Mouse (Mus musculus) midbrain, embryonic 14.5 days (tissue): ENCODE measurements around the gene Tmem88. TPM values are rescaled to one million over a fixed set of nuclear protein-coding genes. Genes with fewer than 3 reads are reported as not detected.

Experiments used
- ATAC-seq: fragments of 200-750 bp; cut with Nextera tagmentation; 2 replicates; pipeline ENCODE4 v1.8.0; 2017; ENCODE audit warnings: moderate number of reproducible peaks, moderate library complexity; ENCODE audit not compliant: low FRiP score, low TSS enrichment
- DNase-seq: peaks from one replicate; pipeline ENCODE4 v3.0.0-alpha.2; 2015
- H3K27ac ChIP-seq: fragments of 300-500 bp; sonication (generic); replicated peaks from 2 replicates; pipeline ENCODE4 v1.5.1; 2014; ENCODE audit warnings: mild to moderate bottlenecking, low read depth, low read length, moderate library complexity
- H3K27me3 ChIP-seq: fragments of 300-500 bp; sonication (generic); 2 replicates; pipeline ENCODE4 v1.6.1; 2014; ENCODE audit warnings: low read length, control low read depth, mixed read lengths; ENCODE audit not compliant: control insufficient read depth, insufficient read depth
- H3K36me3 ChIP-seq: fragments of 300-500 bp; sonication (generic); 2 replicates; pipeline ENCODE4 v1.6.1; 2014; ENCODE audit warnings: low read length, control low read depth; ENCODE audit not compliant: control insufficient read depth, insufficient read depth
- H3K4me1 ChIP-seq: fragments of 300-500 bp; sonication (generic); 2 replicates; pipeline ENCODE4 v1.6.1; 2014; ENCODE audit warnings: mild to moderate bottlenecking, antibody characterized with exemption, low read length, control low read depth; ENCODE audit not compliant: control insufficient read depth, insufficient read depth
- H3K4me2 ChIP-seq: fragments of 300-500 bp; sonication (generic); 2 replicates; pipeline ENCODE4 v1.6.1; 2014; ENCODE audit warnings: mild to moderate bottlenecking, low read length, moderate library complexity
- H3K4me3 ChIP-seq: fragments of 300-500 bp; sonication (generic); replicated peaks from 2 replicates; pipeline ENCODE4 v1.5.1; 2014; ENCODE audit warnings: low read depth, low read length
- H3K9ac ChIP-seq: fragments of 300-500 bp; sonication (generic); replicated peaks from 2 replicates; pipeline ENCODE4 v1.6.1; 2014; ENCODE audit warnings: mild to moderate bottlenecking, low read length, moderate library complexity
- H3K9me3 ChIP-seq: fragments of 300-500 bp; sonication (generic); 2 replicates; pipeline ENCODE4 v1.6.1; 2016; ENCODE audit warnings: low read length, control low read depth, mixed read lengths; ENCODE audit not compliant: control insufficient read depth
- WGBS: fragments of 180-500 bp; shearing (Covaris S2); extraction: QIAGEN DNeasy Blood & Tissue Kit; methylation state at CpG from one replicate; pipeline ENCODE4 v1.1.7; 2014; 5-methylcytosine and 5-hydroxymethylcytosine counted together
- polyA plus RNA-seq: library from polyadenylated mRNA; unstranded; fragments of >200 nt; fragmentation: Nextera tagmentation; extraction: Ambion mirVana; gene quantifications from 2 replicates; pipeline ENCODE4 v1.2.1, GENCODE M21; 2014

Tmem88 gene
- polyA plus RNA-seq, 1 experiment from 2014 or later: 4.9 TPM

DNA sequence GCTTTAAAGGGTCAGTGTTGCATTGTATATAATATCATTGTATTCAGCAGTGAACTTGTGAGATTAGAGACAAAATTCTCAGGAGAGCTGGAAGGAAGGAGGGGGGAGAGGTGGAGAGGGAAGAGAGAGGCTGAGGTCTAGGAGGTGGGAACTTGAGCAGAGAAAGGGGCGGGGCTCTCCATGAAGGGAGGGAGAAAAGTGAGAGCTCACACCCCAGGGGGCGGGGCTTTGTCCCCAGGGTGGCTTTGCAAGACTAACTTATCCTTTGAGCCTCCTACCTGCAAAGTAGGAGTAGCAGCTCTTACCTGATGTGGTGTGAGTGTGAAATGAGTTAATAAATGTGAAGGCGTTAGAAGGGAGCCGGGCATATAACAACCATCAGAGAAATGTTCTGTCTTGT is 30.7 kb upstream of the Tmem88 start:
- H3K4me1 ChIP-seq: no peaks in the 10 kb centered on the region
- ATAC-seq: no peak
- H3K9ac ChIP-seq: no peak overlapping the region
- no peaks in the 10 kb centered on the region for H3K9me3 ChIP-seq
- H3K27me3 ChIP-seq: no peaks in the 10 kb centered on the region
- no peak overlapping the region for H3K4me3 ChIP-seq
- no peak overlapping the region for H3K4me2 ChIP-seq
- no peak overlapping the region for H3K27ac ChIP-seq
- DNase-seq: no peak
- H3K36me3 ChIP-seq: no peaks in the 10 kb centered on the region
- WGBS: 26% methylated on average over 4 of the region's 4 CpGs

DNA sequence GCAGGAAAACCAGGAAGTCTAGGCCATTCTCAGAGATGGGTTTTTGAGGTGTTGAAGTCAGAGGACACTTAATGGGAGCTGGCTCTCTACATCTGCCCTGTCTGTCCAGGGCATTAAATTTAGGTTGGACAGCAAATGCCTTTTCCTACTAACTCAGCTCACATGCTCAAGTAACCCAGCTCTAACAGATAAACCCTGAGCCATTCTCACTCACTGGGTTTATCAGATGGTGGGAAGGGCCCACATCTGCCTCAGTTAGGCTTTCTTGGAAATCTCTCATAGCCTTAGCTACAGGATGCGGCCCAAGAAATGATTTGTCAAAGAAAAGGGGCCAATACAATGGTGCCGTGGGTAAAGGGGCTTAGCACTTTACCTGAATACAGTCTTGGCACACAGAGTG is 28.2 kb upstream of the Tmem88 start:
- Histone ChIP-seq H3K27me3 (peaks cover 18% of the 10 kb centered on the region), H3K4me2 (no peak overlapping the region), H3K9me3 (no peaks in the 10 kb centered on the region), H3K27ac (no peak overlapping the region), H3K36me3 (no peaks in the 10 kb centered on the region), H3K4me1 (no peaks in the 10 kb centered on the region), H3K9ac (no peak overlapping the region), H3K4me3 (no peak overlapping the region)
- WGBS: 71% methylated on average over 2 of the region's 2 CpGs
- DNase-seq (no peak), ATAC-seq (no peak)

DNA sequence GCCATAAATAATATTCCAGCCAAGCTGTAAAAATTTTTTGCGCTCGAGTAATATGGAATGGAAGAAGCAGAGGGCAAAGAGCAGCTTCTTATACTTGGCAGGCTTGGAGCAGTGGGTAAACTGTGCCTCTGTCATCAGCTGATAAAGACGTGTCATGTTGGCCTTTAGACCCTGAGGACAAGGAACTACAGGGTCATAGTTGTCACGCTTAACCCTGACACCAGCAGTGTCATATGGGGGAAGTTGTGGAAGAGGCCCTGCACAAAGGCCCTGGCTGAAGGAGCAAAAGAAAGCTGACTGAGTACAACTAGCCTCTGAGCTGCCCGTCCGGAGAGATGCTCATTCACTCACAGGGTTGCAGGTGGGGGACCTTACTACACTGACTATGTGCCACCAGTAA is 25.9 kb upstream of the Tmem88 start:
- peaks cover 16% of the 10 kb centered on the region for H3K4me1 ChIP-seq
- ATAC-seq (no peak), DNase-seq (no peak)
- no peak overlapping the region for H3K4me3 ChIP-seq
- no peak overlapping the region for H3K4me2 ChIP-seq
- H3K9ac ChIP-seq: no peak overlapping the region
- no peaks in the 10 kb centered on the region for H3K36me3 ChIP-seq
- WGBS: 77% methylated on average over 6 of the region's 6 CpGs
- no peak overlapping the region for H3K27ac ChIP-seq
- H3K27me3 ChIP-seq: peaks cover 23% of the 10 kb centered on the region
- H3K9me3 ChIP-seq: no peaks in the 10 kb centered on the region

DNA sequence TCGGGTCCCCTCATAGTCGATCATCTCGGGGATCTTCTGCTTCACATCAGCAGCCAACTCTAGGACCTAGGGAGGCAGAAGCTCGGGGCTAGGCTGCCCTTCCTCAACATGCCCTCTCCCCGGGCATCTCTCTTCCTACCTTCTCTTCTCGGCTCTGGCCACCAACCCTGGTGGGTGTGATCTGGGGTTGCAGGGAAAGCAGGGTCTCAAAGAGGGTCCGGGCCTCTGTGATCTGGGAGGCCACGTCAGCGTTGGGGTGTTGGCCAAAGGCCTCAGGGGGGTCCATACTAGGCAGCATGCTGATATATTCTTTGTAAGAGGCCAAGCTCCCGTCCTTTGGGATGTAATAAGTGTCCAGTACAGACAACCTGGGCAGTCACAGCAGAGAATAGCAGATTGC is 24.8 kb upstream of the Tmem88 start:
- H3K27ac ChIP-seq: no peak overlapping the region
- no peak overlapping the region for H3K4me2 ChIP-seq
- H3K36me3 ChIP-seq: no peaks in the 10 kb centered on the region
- no peak for DNase-seq
- ATAC-seq: no peak
- no peak overlapping the region for H3K9ac ChIP-seq
- peaks cover 23% of the 10 kb centered on the region for H3K27me3 ChIP-seq
- no peak overlapping the region for H3K4me3 ChIP-seq
- 88% methylated on average over 10 of the region's 10 CpGs for WGBS
- peaks cover 22% of the 10 kb centered on the region for H3K4me1 ChIP-seq
- H3K9me3 ChIP-seq: no peaks in the 10 kb centered on the region

DNA sequence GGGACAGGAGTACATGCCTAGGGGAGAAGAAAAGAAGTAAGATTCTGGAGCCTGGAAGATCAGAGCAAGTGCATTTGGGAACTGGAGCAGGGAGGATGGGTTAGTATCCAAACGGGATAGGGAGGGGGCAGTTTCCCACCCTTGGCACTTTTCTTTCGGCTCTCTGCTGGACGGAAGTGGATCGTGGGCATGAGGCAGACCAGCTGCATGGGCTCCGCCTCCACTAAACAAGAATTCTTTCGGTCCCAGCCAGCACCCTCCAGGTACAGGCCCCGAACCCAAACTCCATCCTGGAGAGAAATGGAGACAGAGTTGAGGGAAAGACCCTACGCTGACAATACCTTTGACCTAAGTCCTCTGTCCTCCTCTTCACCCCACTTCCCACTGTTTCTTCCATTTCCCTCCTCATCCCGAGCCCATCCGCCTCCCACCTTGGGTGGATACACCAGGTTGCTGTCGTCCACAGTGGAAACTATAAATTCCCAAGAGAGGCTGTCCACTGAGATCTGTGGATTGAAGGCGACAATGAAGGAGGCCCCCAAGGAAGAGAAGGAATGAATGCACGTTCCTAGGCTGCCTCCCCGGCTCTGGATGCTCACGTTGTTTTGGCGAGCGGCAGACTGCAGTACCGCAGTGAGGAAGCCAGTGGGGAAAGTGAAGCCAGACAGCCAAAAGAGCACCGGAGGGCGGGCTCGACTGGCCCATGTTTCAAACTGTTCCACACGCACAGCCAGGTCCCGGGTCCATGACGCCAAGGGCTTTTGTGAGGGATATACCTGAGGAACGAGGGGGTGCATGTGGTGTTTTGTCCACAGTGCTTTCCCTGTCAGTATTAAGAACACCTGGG is 23.3 kb upstream of the Tmem88 start:
- Histone ChIP-seq H3K27me3 (peaks cover 23% of the 10 kb centered on the region), H3K4me2 (0 out of 2 replicates have a peak overlapping the region, but pooled peaks have one; percentile 12), H3K36me3 (no peaks in the 10 kb centered on the region), H3K9ac (no peak overlapping the region), H3K27ac (no peak overlapping the region), H3K4me3 (0 out of 2 replicates have a peak overlapping the region, but pooled peaks have one; percentile 2), H3K4me1 (peaks cover 28% of the 10 kb centered on the region), H3K9me3 (no peaks in the 10 kb centered on the region)
- ATAC-seq: no peak
- no peak for DNase-seq
- WGBS: 11% methylated on average over 25 of the region's 25 CpGs

DNA sequence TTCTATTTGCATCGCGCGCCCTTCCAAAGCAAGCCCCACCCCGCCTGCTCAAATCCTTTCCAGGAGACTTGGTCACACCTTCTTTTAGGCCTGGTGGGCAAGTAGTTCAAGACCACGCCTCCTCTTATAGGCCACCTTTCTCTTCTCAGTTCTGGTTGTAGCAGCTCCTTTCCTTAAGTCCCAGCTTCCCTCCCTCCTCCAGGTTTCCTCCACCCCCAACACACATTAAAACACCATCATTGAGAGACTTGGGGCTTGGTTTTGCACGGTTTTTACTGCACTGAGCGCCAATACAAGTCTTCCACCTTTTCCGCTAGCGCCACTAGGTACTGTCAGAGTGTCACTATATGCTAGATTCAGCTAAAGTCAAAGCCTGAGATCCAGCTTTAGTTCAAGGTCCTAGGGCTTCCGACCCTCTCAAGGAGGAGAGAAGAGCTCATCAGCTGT is 22.5 kb upstream of the Tmem88 start:
- Histone ChIP-seq H3K36me3 (no peaks in the 10 kb centered on the region), H3K4me3 (peak overlapping the region; percentile 62), H3K9me3 (no peaks in the 10 kb centered on the region), H3K4me2 (peak overlapping the region; percentile 99), H3K4me1 (peaks cover 28% of the 10 kb centered on the region), H3K9ac (no peak overlapping the region), H3K27me3 (peaks cover 23% of the 10 kb centered on the region), H3K27ac (no peak overlapping the region)
- DNase-seq: no peak
- WGBS: 5% methylated on average over 10 of the region's 10 CpGs
- no peak for ATAC-seq

DNA sequence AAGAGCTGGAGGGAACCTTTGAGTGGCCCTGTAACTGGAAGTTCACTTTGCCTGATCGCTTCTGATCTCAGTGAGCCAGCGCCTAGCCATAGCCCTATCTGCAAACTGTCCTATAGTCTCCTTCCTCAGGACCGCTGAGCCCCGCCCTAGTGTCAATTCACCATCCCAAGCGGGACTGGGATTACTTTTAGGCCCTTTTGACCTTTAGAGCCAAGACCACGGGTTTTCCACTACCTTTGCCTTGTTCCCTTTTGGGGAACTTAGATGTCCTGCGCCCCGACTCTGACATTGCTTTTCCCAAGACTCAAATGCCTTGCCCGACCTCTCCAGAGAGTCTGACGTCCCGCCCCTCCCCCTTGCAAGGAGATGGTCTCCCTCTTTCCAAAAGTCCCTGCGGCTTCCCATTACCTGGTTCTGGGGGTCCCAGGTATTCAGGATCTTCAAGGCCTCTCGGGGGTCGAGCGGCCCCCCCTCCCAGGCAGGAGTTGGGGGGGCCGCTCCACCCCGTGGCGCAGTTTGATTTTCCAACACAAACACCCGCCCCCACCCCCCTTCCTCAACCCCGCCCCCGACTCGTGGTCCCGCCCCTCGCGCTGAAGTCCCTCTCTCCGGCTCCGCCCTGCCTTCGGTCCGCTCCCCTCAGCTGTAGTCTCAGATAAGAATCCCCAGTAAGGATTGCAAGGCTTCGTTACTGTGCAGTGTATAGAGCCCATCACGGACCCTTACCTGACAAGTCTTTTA is 21.9 kb upstream of the Tmem88 start:
- peak overlapping the region; percentile 100 for H3K27ac ChIP-seq
- H3K4me3 ChIP-seq: peak overlapping the region; percentile 62
- ATAC-seq (no peak), DNase-seq (peak; percentile 49)
- H3K36me3 ChIP-seq: no peaks in the 10 kb centered on the region
- peak overlapping the region; percentile 34; the same call in 1 of the 2 replicates for H3K9ac ChIP-seq
- H3K4me1 ChIP-seq: peaks cover 31% of the 10 kb centered on the region
- peak overlapping the region; percentile 99 for H3K4me2 ChIP-seq
- H3K9me3 ChIP-seq: no peaks in the 10 kb centered on the region
- H3K27me3 ChIP-seq: peaks cover 23% of the 10 kb centered on the region
- WGBS: under 1% methylated on average over 31 of the region's 31 CpGs

DNA sequence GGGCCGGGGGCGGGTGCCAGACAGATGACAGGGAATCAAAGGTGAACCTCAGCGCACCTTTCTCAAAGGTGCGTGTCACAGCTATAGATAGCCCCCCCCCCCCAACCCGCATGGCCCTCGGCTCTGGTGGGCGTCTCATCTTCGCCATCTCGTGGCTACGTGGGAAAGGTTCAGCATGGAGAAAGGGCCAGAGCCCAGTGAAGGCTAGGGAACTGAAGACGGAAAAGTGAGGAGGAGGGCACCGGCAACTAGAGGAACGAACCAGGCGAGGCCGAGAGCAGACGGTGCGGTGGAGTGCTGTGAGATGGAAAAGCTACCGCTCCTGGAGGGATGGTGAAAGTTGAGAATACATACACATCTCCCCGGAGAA is 21.4 kb upstream of the Tmem88 start:
- peaks cover 23% of the 10 kb centered on the region for H3K27me3 ChIP-seq
- WGBS: under 1% methylated on average over 19 of the region's 19 CpGs
- DNase-seq: peak; percentile 66
- no peak for ATAC-seq
- no peaks in the 10 kb centered on the region for H3K36me3 ChIP-seq
- H3K4me2 ChIP-seq: peak overlapping the region; percentile 99
- H3K4me1 ChIP-seq: peaks cover 36% of the 10 kb centered on the region
- H3K9ac ChIP-seq: peak overlapping the region; percentile 34; the same call in 1 of the 2 replicates
- H3K27ac ChIP-seq: peak overlapping the region; percentile 100
- H3K4me3 ChIP-seq: peak overlapping the region; percentile 62
- no peaks in the 10 kb centered on the region for H3K9me3 ChIP-seq
